Mouse (Mus musculus) stomach, postnatal 0 days (tissue): ENCODE data around the gene Ugt1a6a.

Source experiments
- CTCF ChIP-seq: IDR thresholded peaks from 2 replicates; pipeline ENCODE4 v1.5.1; 2016; ENCODE audit warnings: antibody characterized with exemption, low read depth, mild to moderate bottlenecking, moderate library complexity
- EP300 ChIP-seq: optimal IDR thresholded peaks from 2 replicates; pipeline ENCODE3; 2016; ENCODE audit warnings: antibody characterized with exemption

GRCm38 (mm10) chr1:88268070-88268469 lies 133.5 kb downstream of the Ugt1a6a start:
- TF ChIP-seq EP300 (no peak), CTCF (no peak)
